Mouse (Mus musculus): ENCODE measurements around the gene Rabl6.
"Not testable (repeated sequence)": the region's sequence is repeated elsewhere in the genome, so short reads cannot be mapped to it uniquely, and the experiment has no call there.

Rabl6 gene

DNA sequence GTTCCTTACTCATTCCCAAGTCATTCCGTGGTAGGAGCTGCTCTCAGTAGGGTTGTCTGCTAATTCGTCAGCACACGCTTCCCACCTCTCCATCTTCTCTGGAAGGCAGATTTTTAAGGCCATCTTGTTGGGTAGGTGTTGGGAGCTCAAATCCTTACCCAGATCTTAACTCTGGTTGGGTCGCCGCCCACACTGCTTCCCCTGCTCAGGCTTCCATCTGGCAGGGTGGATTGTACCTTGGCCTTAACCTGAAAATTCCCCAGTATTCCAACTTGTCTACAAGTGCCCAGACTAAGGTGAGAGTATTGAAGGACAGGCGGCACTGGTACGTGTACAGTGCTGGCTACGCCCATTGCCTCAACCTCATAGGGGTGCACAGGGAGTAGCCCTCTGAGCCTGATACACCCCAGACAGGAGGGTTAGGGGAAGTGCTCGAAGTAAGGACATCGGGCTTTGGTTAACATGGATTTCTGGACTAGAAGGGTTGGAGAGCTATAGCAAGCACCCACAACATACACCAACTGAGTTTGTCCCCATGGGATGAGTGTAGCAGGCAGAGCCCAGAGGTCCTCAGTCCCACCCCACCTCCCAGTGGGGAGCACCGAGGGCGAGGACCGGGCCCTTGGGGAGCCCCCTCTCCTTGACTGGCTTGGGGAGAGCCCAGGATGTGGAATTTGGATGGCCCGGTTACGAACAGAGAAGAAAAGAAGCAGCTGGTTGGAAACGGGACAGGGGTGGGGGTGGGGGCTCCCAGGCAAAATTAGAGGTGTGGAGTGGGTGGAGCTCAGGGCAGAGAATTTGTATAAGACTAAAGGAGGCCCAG, 32.1 kb downstream of the Rabl6 start:
- peak; percentile 12; the same call in 1 of the 2 replicates for ATAC-seq (ENCODE audit: low TSS enrichment)

DNA sequence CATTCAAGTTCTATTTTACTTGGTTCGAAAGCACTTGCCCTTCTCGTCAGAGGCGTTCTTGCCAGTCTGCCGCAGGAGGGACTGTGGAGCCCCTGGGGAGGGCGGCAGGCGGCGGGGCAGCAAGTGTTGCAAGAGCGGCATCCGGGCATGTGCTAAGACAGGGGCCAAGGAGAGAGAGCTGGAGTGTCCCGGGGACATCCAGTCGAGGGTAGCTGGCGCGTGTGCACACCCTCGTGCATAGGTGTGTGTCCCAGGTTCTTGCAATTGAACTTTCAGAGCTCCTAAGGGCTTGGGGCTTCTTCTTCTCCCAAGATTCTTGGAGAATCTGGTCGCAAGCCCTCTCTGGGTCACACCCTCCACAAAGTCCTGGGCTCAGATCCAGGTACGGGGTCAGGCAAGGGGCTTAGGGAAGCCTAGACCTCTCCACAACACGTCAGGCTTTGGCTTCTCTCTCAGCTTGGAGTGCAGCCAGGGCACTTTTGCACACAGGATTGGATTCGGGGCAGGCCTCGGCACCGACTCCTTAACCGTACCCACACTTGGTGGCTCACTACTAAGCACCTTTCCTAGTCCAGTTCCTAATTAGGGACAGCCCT, 32.8 kb downstream of the Rabl6 start:
- ATAC-seq (ENCODE audit: low TSS enrichment), result no peak

- ATAC-seq (ENCODE audit: low TSS enrichment), result peak; percentile 90
These were observed 33.5 kb downstream of the Rabl6 start, which contains the start of the genes Mamdc4 and Phpt1 for GRCm38 (mm10) chr2:25574579-25575431. Mamdc4 (minus strand) TSS chr2:25574845. Phpt1 (minus strand) TSS chr2:25575224.

DNA sequence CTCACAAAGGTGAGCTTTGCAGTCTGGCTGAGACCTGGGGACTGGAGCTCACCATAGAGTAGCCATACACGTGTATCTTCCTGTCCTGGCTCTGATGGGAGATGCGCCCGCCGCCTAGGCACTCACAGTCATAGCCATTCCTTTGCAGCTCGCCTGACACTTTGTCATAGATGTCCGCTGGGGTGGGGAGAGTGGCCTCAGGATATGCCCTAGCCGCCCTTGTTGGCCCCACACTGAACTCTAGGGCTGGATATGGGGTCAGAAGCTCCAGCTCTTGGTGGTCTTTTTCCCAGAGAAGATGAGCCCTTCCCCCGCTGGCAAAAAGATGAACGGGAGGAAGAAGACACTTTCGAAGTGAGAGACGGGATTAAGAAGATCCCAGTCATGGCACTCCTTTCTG, 34.2 kb downstream of the Rabl6 start:
- ATAC-seq (ENCODE audit: low TSS enrichment), result no peak

DNA sequence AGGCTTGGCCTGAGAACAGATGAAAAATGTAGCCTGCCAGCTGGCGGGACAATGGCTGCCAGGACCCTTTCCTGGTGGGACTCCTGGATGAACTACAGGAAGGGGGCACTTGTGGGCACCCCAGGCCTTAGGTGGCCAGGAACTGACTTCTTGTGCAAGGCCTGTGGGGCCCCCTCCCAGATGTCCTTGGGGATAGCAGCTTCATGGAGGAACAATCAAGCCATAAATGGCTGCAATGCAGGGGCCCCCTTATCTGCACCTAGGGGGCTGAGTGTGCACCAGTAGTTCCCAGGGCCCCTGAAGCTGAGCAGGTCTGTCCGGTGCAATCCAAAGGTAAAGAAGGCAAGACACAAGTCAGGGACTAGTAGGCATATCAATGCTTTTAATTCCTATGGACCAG, 35.3 kb downstream of the Rabl6 start:
- ATAC-seq (ENCODE audit: low TSS enrichment), result no peak

DNA sequence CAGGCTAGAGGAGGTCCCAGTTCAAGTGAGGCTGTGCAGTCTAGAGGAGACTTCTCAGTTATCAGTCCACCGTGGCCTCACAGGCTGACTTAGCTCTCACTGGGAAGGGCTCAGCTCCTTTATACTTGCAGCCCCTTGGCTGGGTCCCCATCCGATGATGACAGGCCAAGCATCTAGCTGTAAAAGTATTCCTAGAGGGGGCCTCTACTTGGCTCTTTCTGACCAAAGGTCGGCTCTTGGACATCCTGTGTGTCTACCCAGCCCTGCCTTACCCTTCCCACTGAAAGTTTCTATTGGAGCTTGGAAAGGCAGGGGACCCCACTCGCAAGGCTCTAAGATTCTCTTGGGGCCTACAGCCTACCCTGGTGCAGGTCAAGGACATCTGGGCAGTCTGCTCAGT, 37.1 kb downstream of the Rabl6 start:
- no peak for ATAC-seq (ENCODE audit: low TSS enrichment)

DNA sequence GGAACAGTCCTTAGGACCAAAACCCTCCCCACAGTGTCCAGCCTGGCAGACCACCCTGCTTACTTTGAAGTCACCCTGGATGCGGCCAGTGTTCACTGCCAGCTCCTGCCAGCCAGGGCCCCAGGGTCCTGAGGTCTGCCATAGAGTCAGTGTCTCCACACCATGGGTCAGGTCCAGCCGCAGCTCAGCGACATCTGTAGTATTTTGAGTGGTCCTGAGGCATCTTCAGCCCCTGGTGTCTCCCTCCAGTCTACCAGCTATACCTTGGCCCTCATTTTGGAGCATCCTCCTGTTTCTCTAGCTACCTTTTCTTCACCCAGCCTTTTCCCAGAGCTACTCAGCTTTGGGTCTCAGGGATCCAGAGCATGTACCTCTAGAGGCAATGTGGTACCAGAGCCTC, 39.0 kb downstream of the Rabl6 start:
- no peak for ATAC-seq (ENCODE audit: low TSS enrichment)

GRCm38 (mm10) chr2:25568473-25569019, 39.8 kb downstream of the Rabl6 start:
- ATAC-seq (ENCODE audit: low TSS enrichment), result no peak

DNA sequence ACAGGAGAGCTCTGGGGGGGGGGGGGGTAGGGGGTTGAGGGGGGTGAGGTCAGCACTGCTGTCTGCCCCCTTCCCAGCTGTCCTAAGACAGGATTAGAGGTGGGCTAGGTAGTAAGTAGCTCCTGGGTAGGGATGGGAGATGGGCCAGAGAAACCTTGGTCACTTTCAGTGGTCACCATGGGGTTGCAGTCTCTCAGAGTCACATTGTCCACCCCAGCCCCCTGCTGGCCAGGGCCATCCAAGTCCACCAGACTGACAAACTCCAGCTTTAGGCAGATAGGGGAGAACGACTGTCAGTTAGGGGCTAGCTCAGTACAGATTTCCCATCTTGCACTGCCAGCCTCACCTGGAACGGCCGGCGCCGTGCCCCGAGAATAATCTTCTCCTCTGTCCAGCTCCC, 41.8 kb downstream of the Rabl6 start:
- no peak for ATAC-seq (ENCODE audit: low TSS enrichment)

DNA sequence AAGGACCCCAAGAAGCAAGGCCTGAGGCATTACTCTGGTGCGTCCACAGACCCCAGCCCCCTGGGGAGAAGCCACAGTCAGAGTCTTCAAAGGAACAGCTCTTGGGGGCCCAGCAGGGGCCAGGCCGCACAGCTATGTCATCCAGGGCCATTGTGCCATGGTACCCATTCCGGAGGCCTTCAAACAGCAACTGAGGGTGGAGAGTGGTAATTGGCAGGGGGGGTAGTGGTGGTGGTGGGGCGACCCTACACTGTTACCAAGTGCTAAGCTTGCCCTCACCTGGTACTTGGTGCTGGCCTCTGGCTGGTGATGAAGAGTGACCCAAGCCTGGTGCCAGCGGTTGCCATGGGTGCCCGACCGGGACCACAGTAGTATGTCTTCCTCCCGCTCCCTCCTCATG, 42.6 kb downstream of the Rabl6 start:
- ATAC-seq (ENCODE audit: low TSS enrichment), result no peak

- no peak for ATAC-seq (ENCODE audit: low TSS enrichment)
These were observed 46.4 kb downstream of the Rabl6 start for GRCm38 (mm10) chr2:25561946-25562345.

DNA sequence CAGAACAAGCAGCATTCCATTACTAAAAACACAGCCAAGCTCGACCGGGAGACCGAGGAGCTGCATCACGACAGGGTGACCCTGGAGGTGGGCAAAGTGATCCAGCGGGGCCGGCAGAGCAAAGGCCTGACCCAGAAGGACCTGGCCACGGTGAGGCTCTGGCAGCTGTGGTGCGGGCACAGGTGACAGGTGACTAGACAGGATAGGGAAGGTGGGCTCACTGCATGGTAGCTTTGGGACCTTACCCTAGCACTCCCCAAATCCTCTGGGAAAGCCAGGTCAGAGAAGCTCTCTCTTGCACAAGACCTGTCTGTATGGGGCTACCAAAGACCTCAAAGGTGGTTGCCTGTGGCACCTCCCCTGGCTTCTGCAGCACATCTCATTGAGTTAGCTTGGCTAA, 47.8 kb downstream of the Rabl6 start:
- ATAC-seq (ENCODE audit: low TSS enrichment), result no peak

- ATAC-seq (ENCODE audit: low TSS enrichment), result no peak
These were observed 49.5 kb downstream of the Rabl6 start for GRCm38 (mm10) chr2:25558774-25559173.

DNA sequence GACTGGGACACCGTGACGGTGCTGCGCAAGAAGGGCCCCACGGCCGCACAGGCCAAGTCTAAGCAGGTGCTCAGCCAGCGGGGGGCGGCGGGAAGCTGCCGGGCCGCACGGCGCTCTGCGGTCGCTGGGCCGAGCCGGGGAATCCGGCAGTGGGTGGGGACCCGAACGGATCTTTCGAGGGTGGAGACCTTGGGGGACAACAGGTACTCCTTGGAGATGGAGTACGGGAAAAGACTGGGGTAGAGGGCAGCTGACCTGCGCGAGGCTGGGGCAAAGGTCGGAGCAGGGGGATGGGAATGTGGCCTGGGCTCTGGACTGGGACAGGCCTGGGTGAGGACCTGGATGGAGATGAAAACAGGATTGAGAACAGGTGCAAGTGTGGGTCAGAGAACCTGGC, 50.4 kb downstream of the Rabl6 start:
- ATAC-seq (ENCODE audit: low TSS enrichment), result no peak

DNA sequence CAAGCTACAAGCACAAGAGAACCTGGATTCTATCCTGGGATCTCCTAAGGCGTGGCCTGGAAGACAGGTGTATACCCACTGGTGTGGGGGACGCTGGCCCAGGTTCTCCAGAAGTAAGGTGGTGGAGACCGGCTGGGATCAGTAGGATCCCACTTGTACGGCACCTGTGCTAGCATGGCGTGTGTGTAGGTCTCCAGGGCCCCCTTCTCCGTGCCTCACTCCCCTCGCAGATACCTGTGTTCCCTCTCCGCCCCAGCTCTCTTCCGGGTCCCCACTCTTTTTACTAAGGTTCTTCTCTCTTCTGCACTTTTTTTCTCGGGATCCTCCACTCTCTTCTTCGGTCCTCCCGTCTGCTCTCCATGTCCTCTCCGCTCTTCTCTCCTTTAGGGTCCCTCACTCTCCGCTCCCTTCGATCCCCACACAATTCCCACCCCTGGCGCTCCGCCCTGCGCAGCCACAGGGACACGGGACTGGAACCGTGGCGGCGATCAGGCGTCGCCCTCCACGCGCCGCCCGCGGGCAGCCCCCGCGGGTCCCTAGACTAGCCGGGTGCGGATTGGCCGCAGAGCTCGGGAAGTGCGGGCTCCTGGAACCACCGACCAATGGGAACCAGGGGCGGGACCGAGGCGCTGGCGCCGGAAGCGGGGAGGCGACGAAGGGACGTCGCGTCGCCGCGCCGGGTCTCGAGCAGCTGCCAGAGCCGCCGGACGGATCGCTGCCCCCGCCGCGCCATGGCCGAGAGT, 50.9 kb downstream of the Rabl6 start, which contains the start of gene Edf1:
Edf1 (plus strand) TSS at position 627 of the 743 bp plus-strand sequence.
- peak; percentile 99 for ATAC-seq (ENCODE audit: low TSS enrichment)

GRCm38 (mm10) chr2:25556296-25556695, 52.0 kb downstream of the Rabl6 start:
- ATAC-seq (ENCODE audit: low TSS enrichment), result no peak

- ATAC-seq (ENCODE audit: low TSS enrichment), result not testable (repeated sequence)
These were observed 52.8 kb downstream of the Rabl6 start for GRCm38 (mm10) chr2:25555479-25555878.

DNA sequence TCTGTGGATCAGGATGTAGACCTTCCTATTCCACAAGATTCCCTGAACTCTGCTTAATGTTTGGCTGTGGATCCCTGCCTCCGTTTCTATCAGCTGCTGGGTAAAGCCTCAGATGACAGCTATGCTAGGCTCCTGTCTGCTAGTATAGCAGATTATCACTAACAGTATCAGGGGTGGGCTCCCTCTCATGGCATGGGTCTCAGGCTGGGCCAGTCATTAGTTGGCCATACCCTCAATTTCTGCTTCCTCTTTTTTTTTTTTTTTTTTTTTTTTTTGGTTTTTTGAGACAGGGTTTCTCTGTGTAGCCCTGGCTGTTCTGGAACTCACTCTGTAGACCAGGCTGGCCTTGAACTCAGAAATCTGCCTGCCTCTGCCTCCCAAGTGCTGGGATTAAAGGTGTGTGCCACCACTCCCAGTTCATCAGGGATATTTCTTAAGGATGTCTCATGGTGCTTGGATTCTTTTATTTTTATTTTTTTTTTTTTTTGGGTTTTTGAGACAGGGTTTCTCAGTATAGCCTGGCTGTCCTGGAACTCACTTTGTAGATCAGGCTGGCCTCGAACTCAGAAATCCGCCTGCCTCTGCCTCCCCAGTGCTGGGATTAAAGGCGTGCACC, 55.0 kb downstream of the Rabl6 start:
- ATAC-seq (ENCODE audit: low TSS enrichment), result not testable (repeated sequence)

- ATAC-seq (ENCODE audit: low TSS enrichment), result no peak
These were observed 57.1 kb downstream of the Rabl6 start for GRCm38 (mm10) chr2:25551186-25551585.

GRCm38 (mm10) chr2:25549021-25549991, 59.0 kb downstream of the Rabl6 start:
- no peak for ATAC-seq (ENCODE audit: low TSS enrichment)
